Mouse (Mus musculus) neural tube, embryonic 14.5 days (tissue): ENCODE data around the gene Prss40. TPM values are rescaled to one million over a fixed set of nuclear protein-coding genes. Genes with fewer than 3 reads are reported as not detected.

Experiments
- ATAC-seq: fragments of 200-750 bp; cut with Nextera tagmentation; 2 replicates; pipeline ENCODE4 v1.8.0; 2017; ENCODE audit warnings: low read depth, mild to moderate bottlenecking, moderate TSS enrichment, moderate library complexity
- H3K27ac ChIP-seq: fragments of 300-500 bp; sonication (generic); 2 replicates; pipeline ENCODE4 v1.5.1; 2014; ENCODE audit warnings: low read depth, mild to moderate bottlenecking, control low read depth, low read length, moderate library complexity, mixed read lengths
- H3K27me3 ChIP-seq: fragments of 300-500 bp; sonication (generic); 2 replicates; pipeline ENCODE4 v1.6.1; 2014; ENCODE audit warnings: low read length; ENCODE audit not compliant: control insufficient read depth, insufficient read depth
- H3K36me3 ChIP-seq: fragments of 300-500 bp; sonication (generic); 2 replicates; pipeline ENCODE4 v1.6.1; 2014; ENCODE audit warnings: low read length, mixed read lengths; ENCODE audit not compliant: control insufficient read depth, insufficient read depth
- H3K4me1 ChIP-seq: fragments of 300-500 bp; sonication (generic); 2 replicates; pipeline ENCODE4 v1.6.1; 2014; ENCODE audit warnings: low read length; ENCODE audit not compliant: control insufficient read depth, insufficient read depth
- H3K4me2 ChIP-seq: fragments of 300-500 bp; sonication (generic); 2 replicates; pipeline ENCODE4 v1.6.1; 2014; ENCODE audit warnings: mild to moderate bottlenecking, low read depth, low read length, control low read depth
- H3K4me3 ChIP-seq: fragments of 300-500 bp; sonication (generic); 2 replicates; pipeline ENCODE4 v1.5.1; 2014; ENCODE audit warnings: low read depth, low read length, control low read depth, mixed read lengths
- H3K9ac ChIP-seq: fragments of 300-500 bp; sonication (generic); replicated peaks from 2 replicates; pipeline ENCODE4 v1.6.1; 2014; ENCODE audit warnings: low read depth, mild to moderate bottlenecking, control low read depth, low read length, mixed read lengths
- H3K9me3 ChIP-seq: fragments of 300-500 bp; sonication (generic); 2 replicates; pipeline ENCODE4 v1.6.1; 2016; ENCODE audit warnings: low read length; ENCODE audit not compliant: control insufficient read depth
- WGBS: fragments of 180-500 bp; shearing (Covaris S2); extraction: QIAGEN DNeasy Blood & Tissue Kit; methylation state at CpG from one replicate; pipeline ENCODE4 v1.1.7; 2014; 5-methylcytosine and 5-hydroxymethylcytosine counted together
- polyA plus RNA-seq: library from polyadenylated mRNA; unstranded; fragments of >200 nt; fragmentation: Nextera tagmentation; extraction: Ambion mirVana; gene quantifications from 2 replicates; pipeline ENCODE4 v1.2.1, GENCODE M21; 2014

Prss40 gene
- polyA plus RNA-seq, 1 experiment from 2014 or later = not detected

DNA sequence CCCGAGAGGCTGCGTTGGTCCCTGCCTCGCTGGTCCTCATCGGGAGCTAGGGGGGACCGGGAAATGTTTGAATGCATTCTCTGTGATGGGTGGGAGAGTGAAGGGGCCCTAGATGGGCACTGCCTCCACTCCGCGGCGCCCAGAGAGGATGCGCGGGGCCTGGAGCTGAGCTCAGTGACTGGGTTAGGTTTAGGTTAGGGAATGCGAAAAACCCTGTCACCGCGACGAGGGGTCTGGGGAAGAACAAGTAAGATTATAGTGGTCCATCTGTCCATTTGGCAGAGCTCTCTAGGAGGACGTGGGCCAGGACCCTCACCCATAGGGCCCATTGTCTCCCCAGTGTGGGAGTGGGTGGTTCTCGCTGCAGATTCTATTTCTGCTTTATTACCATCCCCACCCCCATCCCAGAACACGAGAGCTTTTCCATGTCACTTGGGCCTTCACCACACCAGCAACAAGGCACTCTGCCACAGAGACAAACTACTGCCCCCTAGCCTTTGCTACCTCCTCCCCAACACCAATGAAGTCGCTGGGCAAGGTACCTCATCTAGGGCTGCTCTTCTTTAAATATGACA lies 19.1 kb upstream of the Prss40 start:
- ATAC-seq = peak; percentile 60
- Histone ChIP-seq H3K9me3 (no peaks in the 10 kb centered on the region), H3K27me3 (no peaks in the 10 kb centered on the region), H3K27ac (peak overlapping the region; percentile 91), H3K36me3 (no peaks in the 10 kb centered on the region), H3K4me1 (peaks cover 7% of the 10 kb centered on the region; the same call in 1 of the 2 replicates), H3K4me2 (peak overlapping the region; percentile 56), H3K4me3 (peak overlapping the region; percentile 62), H3K9ac (peak overlapping the region; percentile 90)
- WGBS = under 1% methylated on average over 18 of the region's 18 CpGs

DNA sequence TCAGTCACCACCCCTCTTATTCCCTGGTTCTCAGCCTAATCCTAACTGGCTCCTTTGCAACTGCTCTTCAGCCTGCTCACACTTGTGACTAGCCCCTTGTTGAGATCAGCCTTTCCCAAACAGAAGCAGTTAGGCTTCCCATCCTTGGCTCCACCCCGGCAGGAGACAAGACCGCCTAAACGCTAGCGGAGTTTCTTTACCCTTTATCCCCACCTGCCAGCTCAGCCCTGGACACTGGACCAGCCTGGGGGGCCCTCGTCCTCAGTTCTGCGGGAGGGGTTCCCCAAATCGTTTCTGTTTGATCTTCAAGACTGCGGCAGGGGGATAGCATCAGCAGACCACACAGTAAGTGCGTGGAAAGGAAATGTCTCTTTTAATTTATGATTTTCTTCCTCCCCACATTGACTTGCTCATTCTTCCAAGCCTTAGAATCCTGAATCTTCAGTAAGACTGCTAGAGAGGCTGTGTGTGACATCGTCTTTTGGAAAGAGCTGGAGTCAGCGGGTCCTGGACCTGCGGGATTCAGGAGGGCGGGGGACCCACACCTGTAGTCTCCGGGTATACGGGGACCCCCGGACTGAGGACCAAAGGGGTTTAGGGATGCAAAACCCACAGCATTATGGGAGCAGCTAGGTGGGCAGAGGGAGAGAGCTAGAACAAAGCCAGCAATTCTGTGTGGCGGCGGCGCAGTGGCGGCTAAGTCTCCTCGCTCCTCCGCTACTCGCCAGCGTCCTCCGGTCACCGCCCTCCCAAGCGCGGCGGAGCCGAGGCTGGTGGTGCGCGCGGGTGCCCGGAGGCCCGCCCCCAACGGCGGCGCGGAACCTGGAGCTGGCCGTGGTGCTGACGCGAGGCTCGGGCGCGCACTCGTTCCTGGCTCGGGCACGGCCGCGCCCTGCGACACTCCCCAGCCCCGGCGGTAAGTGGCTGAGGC lies 18.4 kb upstream of the Prss40 start, which contains the start of gene Amer3:
Gene Amer3 (plus strand): TSS at position 807 of the 931 bp plus-strand sequence.
- peak within 1 kb of the TSS; percentile 91 for H3K27ac ChIP-seq
- H3K4me1 ChIP-seq = peaks cover 5% of the 10 kb centered on the region; the same call in 1 of the 2 replicates
- H3K36me3 ChIP-seq = no peaks in the 10 kb centered on the region
- H3K4me3 ChIP-seq = peak within 1 kb of the TSS; percentile 62
- no peaks in the 10 kb centered on the region for H3K27me3 ChIP-seq
- WGBS = under 1% methylated on average over 53 of the region's 53 CpGs
- peak; percentile 93 for ATAC-seq
- peak within 1 kb of the TSS; percentile 56 for H3K4me2 ChIP-seq
- peak within 1 kb of the TSS; percentile 90 for H3K9ac ChIP-seq
- H3K9me3 ChIP-seq = no peaks in the 10 kb centered on the region

- H3K4me3 ChIP-seq = no peak overlapping the region
- no peak overlapping the region for H3K4me2 ChIP-seq
- no peak for ATAC-seq
- H3K27me3 ChIP-seq = no peaks in the 10 kb centered on the region
- H3K36me3 ChIP-seq = no peaks in the 10 kb centered on the region
- WGBS = 86% methylated on average over 6 of the region's 6 CpGs
- H3K27ac ChIP-seq = no peak overlapping the region
- no peaks in the 10 kb centered on the region for H3K4me1 ChIP-seq
- no peaks in the 10 kb centered on the region for H3K9me3 ChIP-seq
- H3K9ac ChIP-seq = no peak overlapping the region
These were observed 12.5 kb upstream of the Prss40 start for GRCm38 (mm10) chr1:34573221-34573620.

DNA sequence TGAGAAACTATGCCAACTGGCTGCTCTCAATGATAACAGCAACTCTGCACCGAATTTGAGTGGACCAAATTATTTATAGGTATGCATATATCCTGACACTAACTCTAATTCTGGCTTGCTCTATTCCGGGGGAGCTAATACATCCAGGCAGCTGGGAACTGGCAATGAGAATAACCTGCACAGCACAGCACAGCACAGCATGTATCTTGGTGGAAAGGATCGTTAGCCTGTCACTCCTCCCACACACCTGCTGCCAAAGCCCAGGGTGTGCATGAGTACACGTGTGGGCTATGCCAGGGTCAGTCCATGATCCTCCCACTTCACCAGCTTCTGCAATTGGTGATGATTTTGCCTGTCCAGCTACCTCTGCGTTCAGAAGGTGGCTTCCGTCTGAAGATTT lies 10.7 kb upstream of the Prss40 start:
- Histone ChIP-seq H3K27me3 (no peaks in the 10 kb centered on the region), H3K4me2 (no peak overlapping the region), H3K4me1 (no peaks in the 10 kb centered on the region), H3K9ac (no peak overlapping the region), H3K27ac (no peak overlapping the region), H3K4me3 (no peak overlapping the region), H3K9me3 (no peaks in the 10 kb centered on the region), H3K36me3 (no peaks in the 10 kb centered on the region)
- 73% methylated on average over 6 of the region's 6 CpGs for WGBS
- no peak for ATAC-seq

DNA sequence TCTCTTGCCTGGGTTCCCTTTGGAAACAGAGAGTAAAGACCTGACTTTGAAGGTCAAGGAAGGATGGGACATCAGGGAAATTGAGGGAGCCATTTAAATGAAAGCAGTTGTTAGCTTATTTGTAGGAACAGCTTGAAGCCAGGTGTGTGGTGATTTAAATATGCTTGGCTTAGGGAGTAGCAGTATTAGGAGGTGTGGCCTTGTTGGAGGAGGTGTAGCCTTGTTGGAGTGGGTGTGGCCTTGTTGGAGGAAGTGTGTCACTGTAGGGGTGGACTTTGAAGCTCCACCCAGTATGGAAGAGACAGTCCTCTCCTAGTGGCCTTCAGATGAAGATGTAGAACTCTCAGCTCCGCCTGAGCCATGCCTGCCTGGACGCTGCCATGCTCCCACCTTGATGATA lies 9.1 kb upstream of the Prss40 start:
- H3K27me3 ChIP-seq = no peaks in the 10 kb centered on the region
- H3K4me2 ChIP-seq = no peak overlapping the region
- H3K9ac ChIP-seq = no peak overlapping the region
- H3K9me3 ChIP-seq = no peaks in the 10 kb centered on the region
- H3K36me3 ChIP-seq = no peaks in the 10 kb centered on the region
- 90% methylated on average over 2 of the region's 2 CpGs for WGBS
- no peak for ATAC-seq
- H3K4me1 ChIP-seq = no peaks in the 10 kb centered on the region
- no peak overlapping the region for H3K27ac ChIP-seq
- no peak overlapping the region for H3K4me3 ChIP-seq

DNA sequence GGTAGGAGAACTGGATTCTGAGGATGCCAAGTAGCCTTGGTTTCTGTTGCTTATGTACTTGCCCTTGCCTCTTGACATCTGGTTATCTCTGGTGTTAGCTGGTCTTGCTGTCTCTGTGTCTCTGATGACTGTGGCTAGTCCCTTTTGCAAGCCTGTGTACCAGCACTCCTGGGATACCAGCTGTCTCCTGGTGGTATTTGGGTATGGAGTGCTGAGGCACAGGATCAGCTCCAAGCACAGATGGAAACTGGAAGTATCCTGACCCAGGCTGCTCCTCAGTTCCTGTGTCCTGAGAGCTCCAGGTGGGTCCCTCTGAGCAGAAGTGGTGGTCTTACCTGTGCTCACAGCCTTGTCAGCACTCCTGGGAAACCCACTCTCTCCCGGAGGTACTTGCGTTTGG lies 7.4 kb upstream of the Prss40 start:
- WGBS = 94% methylated on average over 2 of the region's 2 CpGs
- Histone ChIP-seq H3K27ac (no peak overlapping the region), H3K9ac (no peak overlapping the region), H3K9me3 (no peaks in the 10 kb centered on the region), H3K36me3 (no peaks in the 10 kb centered on the region), H3K4me1 (no peaks in the 10 kb centered on the region), H3K4me2 (no peak overlapping the region), H3K27me3 (no peaks in the 10 kb centered on the region), H3K4me3 (no peak overlapping the region)
- ATAC-seq = no peak

GRCm38 (mm10) chr1:34564383-34565045 lies 3.8 kb upstream of the Prss40 start:
- no peak for ATAC-seq
- Histone ChIP-seq H3K9me3 (no peaks in the 10 kb centered on the region), H3K27me3 (no peaks in the 10 kb centered on the region), H3K36me3 (no peaks in the 10 kb centered on the region), H3K27ac (no peak overlapping the region), H3K4me1 (no peaks in the 10 kb centered on the region), H3K4me3 (no peak overlapping the region), H3K4me2 (no peak overlapping the region), H3K9ac (no peak overlapping the region)
- WGBS = 81% methylated on average over 8 of the region's 8 CpGs

DNA sequence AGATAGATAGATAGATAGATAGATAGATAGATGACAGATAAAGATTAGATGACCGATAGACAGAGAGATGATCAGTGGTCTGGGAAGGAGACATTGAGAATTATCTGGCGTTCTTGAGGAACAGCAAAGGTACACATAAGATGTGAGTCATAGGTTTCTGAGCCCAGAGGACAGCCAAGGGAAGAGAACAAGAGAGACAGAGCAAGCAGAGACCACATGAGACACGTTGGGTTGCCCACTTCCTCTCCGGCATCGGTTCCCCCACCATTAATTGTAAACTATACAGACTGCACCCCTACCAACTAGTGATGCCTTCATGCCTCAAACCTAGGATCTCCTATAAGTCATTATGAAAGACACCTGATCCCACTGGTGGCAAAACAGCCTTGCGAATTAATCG lies 6.5 kb downstream of the Prss40 start:
- no peaks in the 10 kb centered on the region for H3K27me3 ChIP-seq
- H3K9ac ChIP-seq = no peak overlapping the region
- 93% methylated on average over 7 of the region's 7 CpGs for WGBS
- no peaks in the 10 kb centered on the region for H3K9me3 ChIP-seq
- ATAC-seq = no peak
- H3K27ac ChIP-seq = no peak overlapping the region
- H3K4me1 ChIP-seq = no peaks in the 10 kb centered on the region
- no peaks in the 10 kb centered on the region for H3K36me3 ChIP-seq
- no peak overlapping the region for H3K4me2 ChIP-seq
- H3K4me3 ChIP-seq = no peak overlapping the region

DNA sequence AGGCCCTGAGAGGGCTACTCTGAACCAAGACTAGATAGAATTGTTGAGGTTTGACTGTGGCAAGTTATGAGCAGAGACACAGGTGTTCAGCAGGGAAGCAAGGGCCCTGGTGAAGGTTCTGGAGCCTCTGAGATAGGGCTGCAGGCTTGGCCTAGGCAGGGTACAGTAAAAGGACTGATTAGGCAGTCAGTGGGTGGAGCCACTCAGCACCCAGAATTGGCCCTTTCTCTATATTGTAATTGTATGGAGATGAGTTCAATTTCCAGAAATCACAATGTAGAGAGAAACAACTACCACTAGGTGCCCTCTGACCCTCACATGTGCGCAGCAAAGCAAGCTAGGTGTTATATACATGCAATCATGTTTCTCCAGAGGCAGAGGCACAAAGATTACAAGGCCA lies 7.1 kb downstream of the Prss40 start:
- H3K4me2 ChIP-seq = no peak overlapping the region
- no peak overlapping the region for H3K4me3 ChIP-seq
- no peak for ATAC-seq
- H3K27me3 ChIP-seq = no peaks in the 10 kb centered on the region
- no peak overlapping the region for H3K9ac ChIP-seq
- no peaks in the 10 kb centered on the region for H3K36me3 ChIP-seq
- H3K27ac ChIP-seq = no peak overlapping the region
- no peaks in the 10 kb centered on the region for H3K9me3 ChIP-seq
- no peaks in the 10 kb centered on the region for H3K4me1 ChIP-seq
- 91% methylated on average over 1 of the region's 1 CpGs for WGBS
